ENCODE assay signal across 16 mouse cellular contexts in the genomic region with DNA sequence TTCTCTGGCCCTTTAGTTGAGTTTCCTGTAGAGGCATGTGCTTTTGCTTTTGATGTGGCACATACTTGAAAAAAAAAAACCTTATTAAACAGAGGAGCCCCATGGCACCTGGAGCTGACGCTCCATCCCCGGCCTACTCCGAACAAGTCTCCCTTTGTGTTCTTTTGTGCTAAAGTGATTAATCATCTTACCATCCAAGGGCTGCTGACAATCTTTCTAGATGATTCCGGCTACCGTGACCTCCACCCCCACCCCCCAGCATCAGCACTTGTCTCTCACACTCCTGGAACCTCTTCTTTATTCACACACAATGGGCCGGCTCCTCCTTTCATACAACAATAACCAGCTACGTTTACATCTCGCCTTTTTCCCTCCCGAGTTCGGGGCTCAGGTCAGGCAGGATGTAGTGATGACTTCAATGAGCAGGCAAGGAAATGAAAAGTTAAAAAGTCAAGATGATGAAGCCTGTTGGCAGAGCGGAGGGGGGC.
A peak's percentile ranks its signal among the peaks of the same experiment; 100 is the strongest.
DNase-seq lines count a peak whose midpoint lies in the region; ATAC-seq and TF ChIP-seq lines count a peak whose summit lies in the region.
"Had no signal": no experiment of that assay in that cellular context is flagged by ENCODE, and none has a peak within 500 bp of the region (broad histone marks: within the 10 kb centered on the region; RNA-seq: fewer than 3 reads in every experiment).

No protein-coding gene starts in this region.

- DNase-seq in midbrain, embryonic 10.5 days (ENCODE audit: low spot score): no peak
- DNase-seq in midbrain, postnatal 0 days (ENCODE audit: low spot score): no peak
- DNase-seq in ZHBTc4 (ENCODE audit: low read depth, low spot score): peak; percentile 11
- peak; percentile 42 for DNase-seq in thymus, postnatal 0 days (ENCODE audit: low spot score)
- no peak for DNase-seq in liver
- no peak for DNase-seq in left cerebral cortex, adult 8-10 months (ENCODE audit: low spot score in 2 of 2)
- DNase-seq in spleen, postnatal 4 days (ENCODE audit: low spot score in 2 of 2): no peak
- DNase-seq: cerebellum, postnatal 14 days; heart, adult 2 months had no signal

- no peaks in the 10 kb centered on the region for H3K36me3 ChIP-seq in midbrain, embryonic 10.5 days
- no peaks in the 10 kb centered on the region for H3K36me3 ChIP-seq in midbrain, postnatal 0 days (ENCODE audit: insufficient read depth, low read length)
- no peaks in the 10 kb centered on the region for H3K36me3 ChIP-seq in hindbrain, embryonic 13.5 days
- H3K36me3 ChIP-seq: kidney, embryonic 15.5 days had no signal

- H3K4me2 ChIP-seq in midbrain, postnatal 0 days (ENCODE audit: low read depth, low read length, poor library complexity, severe bottlenecking): no peak overlapping the region
- no peak overlapping the region for H3K4me2 ChIP-seq in hindbrain, embryonic 13.5 days
- H3K4me2 ChIP-seq: kidney, embryonic 15.5 days; liver, embryonic 11.5 days had no signal

- no peak for TF ChIP-seq CTCF in midbrain, postnatal 0 days (IDR thresholded peaks at IDR 0.05)

- peak overlapping the region; percentile 46; the same call in 1 of the 2 replicates for H3K27ac ChIP-seq in midbrain, embryonic 10.5 days (replicated peaks)
- no peak overlapping the region for H3K27ac ChIP-seq in midbrain, postnatal 0 days (ENCODE audit: low read depth, low read length)
- H3K27ac ChIP-seq in hindbrain, embryonic 13.5 days: peak overlapping the region; percentile 52; the same call in 1 of the 2 replicates
- H3K27ac ChIP-seq: heart, adult 2 months; kidney, embryonic 15.5 days; macrophage had no signal

- H3K9me3 ChIP-seq in midbrain, embryonic 10.5 days (replicated peaks): no peaks in the 10 kb centered on the region
- H3K9me3 ChIP-seq in midbrain, postnatal 0 days (ENCODE audit: low read length): no peaks in the 10 kb centered on the region
- no peaks in the 10 kb centered on the region for H3K9me3 ChIP-seq in hindbrain, embryonic 13.5 days
- H3K9me3 ChIP-seq: kidney, embryonic 15.5 days had no signal

- no peak for ATAC-seq in midbrain, postnatal 0 days (ENCODE audit: low FRiP score)
- ATAC-seq in hindbrain, embryonic 13.5 days (ENCODE audit: low FRiP score): no peak

- H3K4me3 ChIP-seq in midbrain, embryonic 10.5 days: no peak overlapping the region
- H3K4me3 ChIP-seq in midbrain, postnatal 0 days (ENCODE audit: low read depth, low read length): no peak overlapping the region
- no peak overlapping the region for H3K4me3 ChIP-seq in hindbrain, embryonic 13.5 days
- H3K4me3 ChIP-seq: erythroblast, embryonic 14.5 days; heart, adult 2 months; kidney, embryonic 15.5 days; myocyte had no signal

- 32% methylated on average over 11 of the region's 11 CpGs for WGBS in midbrain, embryonic 10.5 days
- WGBS in midbrain, postnatal 0 days: 28% methylated on average over 11 of the region's 11 CpGs
- 11% methylated on average over 11 of the region's 11 CpGs for WGBS in hindbrain, embryonic 13.5 days

- peaks cover 42% of the 10 kb centered on the region for H3K4me1 ChIP-seq in midbrain, embryonic 10.5 days
- H3K4me1 ChIP-seq in midbrain, postnatal 0 days (ENCODE audit: insufficient read depth, low read length): peaks cover 3% of the 10 kb centered on the region; the same call in 1 of the 2 replicates
- peaks cover 69% of the 10 kb centered on the region for H3K4me1 ChIP-seq in hindbrain, embryonic 13.5 days (replicated peaks)

- H3K27me3 ChIP-seq in midbrain, embryonic 10.5 days (ENCODE audit: low read depth, poor library complexity, severe bottlenecking): no peaks in the 10 kb centered on the region
- H3K27me3 ChIP-seq in midbrain, postnatal 0 days (ENCODE audit: insufficient read depth, low read length): no peaks in the 10 kb centered on the region
- H3K27me3 ChIP-seq in hindbrain, embryonic 13.5 days: no peaks in the 10 kb centered on the region
- H3K27me3 ChIP-seq: CH12.LX; kidney, embryonic 15.5 days had no signal

- H3K9ac ChIP-seq in midbrain, postnatal 0 days (replicated peaks; ENCODE audit: low read length, poor library complexity, severe bottlenecking): no peak overlapping the region
- H3K9ac ChIP-seq in hindbrain, embryonic 13.5 days: no peak overlapping the region
- H3K9ac ChIP-seq: kidney, embryonic 15.5 days had no signal

Comparison
In these comparisons a context has a peak if more than half of its experiments do, and no peak if none do; other contexts are left out.
1. DNase-seq: peak in ZHBTc4 (single experiment) and thymus, postnatal 0 days (single experiment); none in midbrain, embryonic 10.5 days (single experiment), midbrain, postnatal 0 days (single experiment), liver (single experiment), left cerebral cortex, adult 8-10 months (0 of 2) and spleen, postnatal 4 days (0 of 2).